Mouse (Mus musculus) liver, postnatal 0 days (tissue): ENCODE results near the gene Tmx2.

Source experiments
- CTCF ChIP-seq: sonication (generic); IDR thresholded peaks from 2 replicates; pipeline ENCODE4 v1.5.1; 2016; ENCODE audit warnings: antibody characterized with exemption, low read depth
- EP300 ChIP-seq: IDR thresholded peaks from 2 replicates; pipeline ENCODE4 v1.6.1; 2016; ENCODE audit warnings: antibody characterized with exemption, low read depth, mild to moderate bottlenecking

- TF ChIP-seq CTCF (no peak), EP300 (no peak)
These were observed 37.7 kb upstream of the Tmx2 start for GRCm38 (mm10) chr2:84716423-84717355.
